Mouse (Mus musculus) forebrain, postnatal 0 days (tissue): ENCODE measurements around the gene Flvcr2. TPM values are rescaled to one million over a fixed set of nuclear protein-coding genes. Genes with fewer than 3 reads are reported as not detected.

Source experiments
- ATAC-seq: fragments of 200-750 bp; cut with Nextera tagmentation; 2 replicates; pipeline ENCODE4 v1.8.0; 2017; ENCODE audit warnings: mild to moderate bottlenecking, moderate library complexity
- DNase-seq: peaks from one replicate; pipeline ENCODE4 v3.0.0-alpha.2; 2015
- H3K27ac ChIP-seq: fragments of 300-500 bp; sonication (generic); 2 replicates; pipeline ENCODE4 v1.5.1; 2014; ENCODE audit warnings: low read depth, mild to moderate bottlenecking, antibody characterized with exemption, low read length, moderate library complexity, mixed read lengths
- H3K27me3 ChIP-seq: fragments of 300-500 bp; sonication (generic); 2 replicates; pipeline ENCODE4 v1.6.1; 2014; ENCODE audit warnings: mild to moderate bottlenecking, low read length, mixed read lengths; ENCODE audit not compliant: insufficient read depth
- H3K36me3 ChIP-seq: fragments of 300-500 bp; sonication (generic); 2 replicates; pipeline ENCODE4 v1.6.1; 2014; ENCODE audit warnings: mild to moderate bottlenecking, moderate library complexity; ENCODE audit not compliant: insufficient read depth
- H3K4me1 ChIP-seq: fragments of 300-500 bp; sonication (generic); 2 replicates; pipeline ENCODE4 v1.6.1; 2014; ENCODE audit warnings: antibody characterized with exemption; ENCODE audit not compliant: insufficient read depth
- H3K4me2 ChIP-seq: fragments of 300-500 bp; sonication (generic); 2 replicates; pipeline ENCODE4 v1.6.1; 2014; ENCODE audit warnings: low read depth, mild to moderate bottlenecking, moderate library complexity
- H3K4me3 ChIP-seq: fragments of 300-500 bp; sonication (generic); 2 replicates; pipeline ENCODE4 v1.5.1; 2014; ENCODE audit warnings: low read depth, low read length, mixed read lengths
- H3K9ac ChIP-seq: fragments of 300-500 bp; sonication (generic); 2 replicates; pipeline ENCODE4 v1.6.1; 2014; ENCODE audit warnings: mild to moderate bottlenecking
- H3K9me3 ChIP-seq: fragments of 300-500 bp; sonication (generic); 2 replicates; pipeline ENCODE4 v1.6.1; 2016; ENCODE audit warnings: low read length
- CTCF ChIP-seq: sonication (generic); IDR thresholded peaks from 2 replicates; pipeline ENCODE4 v1.5.1; 2016; ENCODE audit warnings: antibody characterized with exemption, control low read depth, low read depth
- WGBS: fragments of 180-500 bp; shearing (Covaris S2); extraction: QIAGEN DNeasy Blood & Tissue Kit; methylation state at CpG from one replicate; pipeline ENCODE4 v1.1.7; 2014; 5-methylcytosine and 5-hydroxymethylcytosine counted together
- polyA plus RNA-seq: library from polyadenylated mRNA; unstranded; fragments of >200 nt; fragmentation: Nextera tagmentation; extraction: Ambion mirVana; gene quantifications from 2 replicates; pipeline ENCODE4 v1.2.1, GENCODE M21; 2015
- total RNA-seq: library from RNA; depleted of rRNA; stranded (reverse); fragments of >200 nt; gene quantifications from 2 replicates; pipeline ENCODE4 v1.2.3, GENCODE M21; 2014

The Flvcr2 gene
- total and polyA plus RNA-seq, 2 experiments from 2014 or later = 4.0 to 6.9 TPM

DNA sequence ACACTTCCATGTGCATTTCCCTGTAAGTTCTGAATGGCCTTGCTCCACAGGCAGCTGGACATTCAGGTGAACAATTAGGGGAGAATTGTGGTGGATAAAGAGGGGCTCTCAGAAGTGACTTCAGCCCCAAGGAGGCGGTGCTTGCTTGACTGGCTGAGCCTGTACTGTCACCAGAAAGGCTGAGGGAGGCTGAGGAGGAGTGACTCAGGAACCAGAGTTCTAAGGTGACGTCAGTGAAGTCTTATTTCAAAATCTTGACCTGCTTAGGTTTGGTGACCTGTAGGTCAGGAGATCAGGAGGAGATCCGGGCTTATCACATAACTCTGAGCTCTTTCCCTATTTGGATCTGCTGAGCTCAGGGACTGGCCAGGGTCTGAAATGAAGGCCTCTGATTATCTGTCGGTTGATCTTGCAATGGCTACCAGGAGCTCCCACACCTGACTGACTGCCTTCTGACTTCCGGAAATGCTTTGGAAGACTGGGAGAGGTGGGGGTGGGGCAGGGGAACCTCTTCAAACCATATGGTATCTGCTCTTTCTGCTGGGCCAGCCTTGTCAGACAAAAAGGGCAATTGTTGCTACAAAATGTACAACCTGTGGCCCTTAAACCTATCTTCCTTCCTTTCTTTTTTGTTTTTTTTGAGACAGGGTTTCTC lies 8.4 kb downstream of the Flvcr2 start:
- H3K4me2 ChIP-seq = no peak overlapping the region
- no peak overlapping the region for H3K4me3 ChIP-seq
- no peaks in the 10 kb centered on the region for H3K36me3 ChIP-seq
- no peak overlapping the region for H3K27ac ChIP-seq
- DNase-seq (no peak), ATAC-seq (no peak)
- 79% methylated on average over 5 of the region's 5 CpGs for WGBS
- no peaks in the 10 kb centered on the region for H3K9me3 ChIP-seq
- H3K27me3 ChIP-seq = no peaks in the 10 kb centered on the region
- TF ChIP-seq CTCF = no peak
- H3K9ac ChIP-seq = no peak overlapping the region
- no peaks in the 10 kb centered on the region for H3K4me1 ChIP-seq

DNA sequence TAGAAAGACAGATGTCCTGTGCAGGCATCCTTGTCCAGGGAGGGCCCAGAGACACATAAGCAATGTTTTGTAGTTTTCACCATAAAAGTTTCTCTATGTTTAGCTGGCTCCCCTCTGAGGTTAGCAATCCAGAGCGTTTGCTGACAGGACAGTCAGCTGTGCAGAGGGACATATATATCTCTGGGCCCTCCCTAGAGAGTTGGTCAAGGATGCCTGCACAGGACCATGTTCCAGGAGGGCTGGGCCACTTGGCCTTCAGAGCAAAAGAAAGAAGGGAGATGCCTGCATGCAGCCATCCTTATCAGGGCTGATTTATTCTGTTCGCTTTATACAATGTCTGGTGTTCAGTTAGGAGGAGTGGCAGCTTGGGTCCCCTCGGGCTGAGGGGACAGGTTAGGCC lies 10.1 kb downstream of the Flvcr2 start:
- no peak for DNase-seq
- ATAC-seq = no peak
- H3K4me3 ChIP-seq = no peak overlapping the region
- H3K27me3 ChIP-seq = no peaks in the 10 kb centered on the region
- TF ChIP-seq CTCF = no peak
- no peak overlapping the region for H3K27ac ChIP-seq
- H3K4me1 ChIP-seq = no peaks in the 10 kb centered on the region
- H3K9ac ChIP-seq = no peak overlapping the region
- H3K36me3 ChIP-seq = no peaks in the 10 kb centered on the region
- H3K9me3 ChIP-seq = no peaks in the 10 kb centered on the region
- no peak overlapping the region for H3K4me2 ChIP-seq
- whole genome bisulfite sequencing = 80% methylated on average over 3 of the region's 3 CpGs

DNA sequence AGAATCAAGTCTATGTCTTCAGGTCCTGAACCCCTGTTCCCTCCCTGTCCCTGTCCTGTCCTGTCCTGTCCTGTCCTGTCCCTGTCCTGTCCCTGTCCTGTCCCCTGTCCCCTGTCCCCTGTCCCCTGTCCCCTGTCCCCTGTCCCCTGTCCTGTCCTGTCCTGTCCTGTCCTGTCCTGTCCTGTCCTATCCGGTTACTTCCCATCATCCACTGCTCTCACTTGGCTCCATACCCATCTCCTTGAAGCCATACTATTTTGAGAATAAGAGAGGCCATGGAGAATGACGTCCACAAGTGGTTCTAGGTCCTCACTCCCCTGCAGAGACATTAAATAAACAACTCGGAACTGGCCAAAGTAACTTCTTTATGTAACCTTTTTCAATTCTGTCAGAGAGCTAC lies 10.7 kb downstream of the Flvcr2 start:
- H3K4me1 ChIP-seq = no peaks in the 10 kb centered on the region
- no peak for ATAC-seq
- no peaks in the 10 kb centered on the region for H3K9me3 ChIP-seq
- H3K27ac ChIP-seq = no peak overlapping the region
- WGBS = 73% methylated on average over 3 of the region's 3 CpGs
- H3K4me2 ChIP-seq = no peak overlapping the region
- no peaks in the 10 kb centered on the region for H3K36me3 ChIP-seq
- DNase-seq = no peak
- no peak overlapping the region for H3K9ac ChIP-seq
- H3K27me3 ChIP-seq = no peaks in the 10 kb centered on the region
- TF ChIP-seq CTCF = no peak
- H3K4me3 ChIP-seq = no peak overlapping the region

DNA sequence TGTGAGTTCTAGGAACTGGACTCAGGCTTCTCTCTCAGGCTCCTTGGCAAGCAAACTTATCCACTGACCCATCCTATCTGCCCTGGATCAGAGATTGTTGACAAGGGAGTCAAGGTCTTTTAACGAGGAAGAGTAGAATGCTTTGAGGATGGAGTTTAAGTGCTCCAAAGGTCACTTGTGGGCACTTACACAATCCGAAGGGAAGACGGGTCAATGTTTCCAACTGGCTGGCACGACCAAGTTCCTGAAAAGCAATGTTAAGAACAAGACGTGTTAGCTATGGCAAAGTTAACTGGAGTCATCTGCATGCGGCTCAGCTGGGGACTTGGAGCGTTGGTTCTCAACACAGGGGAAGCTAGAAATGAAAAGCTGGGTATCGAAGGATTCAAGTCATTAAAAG lies 12.4 kb downstream of the Flvcr2 start:
- H3K9ac ChIP-seq = no peak overlapping the region
- no peak for TF ChIP-seq CTCF
- no peak overlapping the region for H3K27ac ChIP-seq
- DNase-seq = no peak
- WGBS = 84% methylated on average over 8 of the region's 8 CpGs
- H3K4me3 ChIP-seq = no peak overlapping the region
- H3K4me1 ChIP-seq = no peaks in the 10 kb centered on the region
- no peaks in the 10 kb centered on the region for H3K9me3 ChIP-seq
- ATAC-seq = no peak
- no peaks in the 10 kb centered on the region for H3K36me3 ChIP-seq
- no peaks in the 10 kb centered on the region for H3K27me3 ChIP-seq
- H3K4me2 ChIP-seq = no peak overlapping the region

DNA sequence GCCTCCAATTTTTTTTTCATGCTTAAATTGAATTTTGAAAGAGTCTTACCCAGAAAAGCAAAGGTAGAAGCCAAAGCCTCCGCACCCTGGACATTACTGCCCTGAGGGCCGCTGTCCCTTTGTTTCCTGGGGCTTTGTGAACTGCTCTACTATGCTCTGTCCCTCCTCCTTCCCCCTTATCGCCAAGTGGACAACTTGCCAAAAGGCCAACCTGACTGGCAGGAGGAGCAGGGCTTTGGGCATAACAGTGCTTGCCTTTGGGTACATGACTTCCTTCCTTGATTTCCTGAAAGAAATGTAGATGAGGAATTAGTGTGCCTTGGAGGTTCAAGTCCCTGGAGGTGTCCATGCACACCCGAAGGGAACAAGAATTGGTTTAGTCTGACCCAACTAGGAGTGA lies 15.1 kb downstream of the Flvcr2 start:
- H3K4me1 ChIP-seq = no peaks in the 10 kb centered on the region
- H3K9ac ChIP-seq = no peak overlapping the region
- H3K4me3 ChIP-seq = no peak overlapping the region
- no peaks in the 10 kb centered on the region for H3K9me3 ChIP-seq
- no peak overlapping the region for H3K27ac ChIP-seq
- no peak overlapping the region for H3K4me2 ChIP-seq
- DNase-seq (no peak), ATAC-seq (no peak)
- TF ChIP-seq CTCF = no peak
- H3K27me3 ChIP-seq = no peaks in the 10 kb centered on the region
- no peaks in the 10 kb centered on the region for H3K36me3 ChIP-seq
- 82% methylated on average over 4 of the region's 4 CpGs for WGBS

DNA sequence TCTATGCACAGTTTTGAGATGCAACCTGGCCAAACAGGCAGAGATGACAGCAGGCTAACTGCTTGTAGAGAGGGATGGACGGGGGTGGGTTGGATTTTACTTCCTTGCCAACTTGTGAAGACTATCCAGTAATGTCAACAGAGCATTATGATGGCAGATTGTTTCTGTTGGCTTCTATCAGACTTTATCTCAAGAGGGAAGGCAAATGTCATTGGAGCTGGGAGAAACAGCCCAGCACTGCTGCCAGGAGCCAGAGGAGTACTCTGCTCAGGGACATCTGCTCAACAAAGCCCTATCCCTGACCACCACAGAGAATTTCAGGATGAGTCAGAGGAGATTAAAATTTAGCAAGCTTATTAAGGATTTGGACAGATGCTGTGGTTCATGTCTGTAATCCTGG lies 18.3 kb downstream of the Flvcr2 start:
- Histone ChIP-seq H3K27ac (no peak overlapping the region), H3K4me2 (no peak overlapping the region), H3K9me3 (no peaks in the 10 kb centered on the region), H3K4me1 (no peaks in the 10 kb centered on the region), H3K9ac (no peak overlapping the region), H3K27me3 (no peaks in the 10 kb centered on the region), H3K36me3 (no peaks in the 10 kb centered on the region), H3K4me3 (no peak overlapping the region)
- DNase-seq = no peak
- no peak for TF ChIP-seq CTCF
- no peak for ATAC-seq
- WGBS = 70% methylated on average over 1 of the region's 1 CpGs

DNA sequence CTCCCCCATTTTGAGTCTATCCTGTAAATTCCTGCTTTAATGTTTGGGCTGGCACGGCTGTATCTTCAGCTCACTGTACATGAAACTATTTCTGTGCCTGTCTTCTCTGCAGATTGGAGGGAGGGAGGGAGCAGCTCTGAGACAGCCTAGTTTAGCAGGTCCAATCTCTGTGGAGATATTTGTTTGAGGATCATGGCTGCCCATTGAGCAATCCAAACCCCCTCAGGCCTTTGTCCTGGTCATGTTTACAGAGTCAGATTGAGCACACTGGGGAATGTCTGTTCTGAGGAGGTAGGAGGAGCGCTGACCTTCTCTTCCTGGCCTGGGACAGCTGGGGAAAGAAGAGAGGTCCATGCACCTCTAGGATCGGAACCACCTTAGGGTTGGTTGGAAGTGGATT lies 19.9 kb downstream of the Flvcr2 start:
- ATAC-seq (no peak), DNase-seq (no peak)
- WGBS = 84% methylated on average over 3 of the region's 3 CpGs
- Histone ChIP-seq H3K27me3 (no peaks in the 10 kb centered on the region), H3K9ac (no peak overlapping the region), H3K4me2 (no peak overlapping the region), H3K4me1 (no peaks in the 10 kb centered on the region), H3K27ac (no peak overlapping the region), H3K9me3 (no peaks in the 10 kb centered on the region), H3K36me3 (no peaks in the 10 kb centered on the region), H3K4me3 (no peak overlapping the region)
- TF ChIP-seq CTCF = no peak
